Mouse (Mus musculus): Measurements from ENCODE around the gene Ces2c.
"Not testable (repeated sequence)": the region's sequence is repeated elsewhere in the genome, so short reads cannot be mapped to it uniquely, and the experiment has no call there.

Gene Ces2c

DNA sequence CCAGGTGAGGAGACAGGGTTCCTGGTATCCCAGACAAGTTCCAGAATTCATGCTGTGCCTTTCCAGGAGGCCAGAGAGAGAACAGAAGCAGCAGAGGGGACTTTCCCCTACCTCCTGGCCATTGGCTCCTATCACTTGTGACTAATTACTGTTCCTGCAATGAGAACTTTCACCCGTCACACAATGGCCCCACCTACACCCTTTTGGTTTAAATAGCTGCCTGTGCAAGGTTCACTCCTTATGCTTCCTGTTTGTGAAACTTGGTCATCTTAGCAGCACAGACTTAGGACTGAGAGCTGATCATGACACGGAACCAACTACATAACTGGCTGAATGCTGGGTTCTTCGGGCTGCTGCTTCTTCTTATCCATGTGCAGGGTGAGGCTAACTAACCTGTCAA is at the start of gene Ces2c:
Ces2c (plus strand) TSS at position 238 of the 400 bp plus-strand sequence.
- no peak for DNase-seq (ENCODE audit: low spot score)

DNA sequence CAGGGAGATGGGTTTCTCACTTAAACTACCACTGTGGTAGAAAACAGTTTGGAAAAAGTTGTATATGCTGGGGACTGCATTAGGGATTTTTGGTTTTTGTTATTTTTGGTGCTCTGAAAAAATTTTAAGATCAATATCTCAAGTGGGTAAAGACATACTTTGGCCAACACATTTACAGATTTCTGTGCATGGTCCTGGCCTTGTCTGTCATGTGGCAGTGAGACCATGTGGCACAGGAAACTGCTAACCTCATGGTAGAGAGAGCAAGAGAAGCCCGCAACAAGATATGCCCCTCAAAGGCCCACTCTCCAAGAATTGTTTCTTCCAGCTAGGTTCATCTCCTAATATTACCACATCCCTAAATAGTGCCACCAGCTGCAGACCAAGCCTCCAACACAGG is 47.5 kb upstream of the Ces2c start:
- no peak for DNase-seq (ENCODE audit: low spot score)

GRCm38 (mm10) chr8:104806127-104806526 is 40.7 kb upstream of the Ces2c start:
- no peak for DNase-seq (ENCODE audit: low spot score)

DNA sequence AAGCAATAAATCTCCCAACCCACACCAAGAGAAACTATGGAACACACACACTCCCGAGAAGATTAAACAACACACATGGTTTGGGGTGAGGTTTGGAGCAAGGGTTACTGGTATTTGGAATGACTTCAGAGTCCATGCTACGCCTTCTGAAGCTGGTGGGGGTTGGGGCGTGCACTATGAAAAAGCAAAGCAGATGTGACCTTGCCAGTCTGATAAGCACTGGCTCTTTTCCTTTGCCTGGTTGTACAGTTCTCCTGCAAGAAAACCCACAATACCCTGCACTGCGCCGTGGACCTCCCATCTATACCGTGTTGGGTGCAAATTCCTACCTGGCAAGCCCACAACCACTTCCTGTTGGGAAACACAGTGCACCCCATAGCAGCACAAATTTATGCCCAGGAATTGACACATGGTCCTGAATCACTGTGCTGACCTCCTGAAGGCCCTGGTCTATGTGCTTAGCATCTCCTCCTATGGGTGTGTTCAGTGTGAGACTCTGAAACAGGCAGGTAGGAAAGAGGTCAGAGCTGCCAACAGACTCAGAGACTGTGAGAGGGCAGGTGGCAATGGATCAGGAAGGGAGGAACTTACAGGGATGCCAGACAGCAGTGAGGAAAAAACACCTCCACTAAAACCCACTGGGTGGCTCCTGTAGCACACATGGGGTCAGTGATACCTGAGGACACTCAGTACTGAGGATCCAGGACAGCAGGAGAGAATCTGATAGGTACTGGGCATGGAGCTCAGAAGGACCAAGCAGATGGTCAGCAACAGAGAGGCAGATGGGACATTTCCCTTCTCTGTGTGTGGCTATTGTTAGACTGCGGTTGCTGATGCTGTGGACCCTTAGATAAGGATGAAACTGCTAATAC is 38.1 kb upstream of the Ces2c start:
- DNase-seq (ENCODE audit: low spot score): no peak

DNA sequence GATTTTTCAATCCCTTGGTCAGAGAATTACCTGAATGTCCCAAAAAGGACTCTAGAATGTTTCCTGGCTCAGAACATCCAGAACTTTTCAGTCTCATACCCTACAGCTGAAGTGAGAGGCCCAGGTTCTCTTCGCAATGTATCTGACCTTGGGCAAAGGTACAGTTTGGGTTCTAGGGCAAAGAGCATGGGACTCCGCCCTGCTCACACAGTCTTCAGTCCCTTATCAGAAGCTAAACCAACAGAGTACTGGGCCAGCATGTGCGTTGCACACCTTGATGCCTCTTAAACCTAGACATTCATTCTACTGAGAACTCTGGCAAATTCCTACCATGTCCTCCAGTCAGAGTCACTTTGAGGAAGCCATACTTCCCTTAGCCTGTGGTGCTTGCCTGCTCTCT is 37.4 kb upstream of the Ces2c start:
- no peak for DNase-seq (ENCODE audit: low spot score)

- DNase-seq (ENCODE audit: low spot score): no peak
Measured at GRCm38 (mm10) chr8:104826912-104827311, 20.0 kb upstream of the Ces2c start.

GRCm38 (mm10) chr8:104828221-104828620 is 18.6 kb upstream of the Ces2c start:
- DNase-seq (ENCODE audit: low spot score): no peak

DNA sequence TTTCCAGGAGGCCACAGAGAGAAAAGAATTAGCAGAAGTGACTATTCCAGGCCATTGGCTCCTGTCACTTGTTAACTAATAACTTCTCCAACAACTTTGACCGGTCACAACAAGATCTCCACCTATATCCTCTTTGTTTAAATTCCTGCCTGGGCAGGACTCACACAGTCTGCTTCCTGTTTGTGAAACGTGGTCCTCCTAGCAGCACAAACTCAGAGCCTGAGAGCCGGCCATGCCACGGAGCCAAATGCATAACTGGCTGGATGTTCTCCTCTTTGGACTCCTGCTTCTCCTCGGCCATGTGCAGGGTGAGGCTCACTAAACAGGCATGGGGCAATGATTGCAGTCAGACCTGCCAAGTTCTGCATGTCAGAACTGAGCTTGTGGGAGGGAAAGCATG is 15.4 kb upstream of the Ces2c start, which contains the start of gene Ces2b:
Ces2b (plus strand) TSS at position 133 of the 400 bp plus-strand sequence.
- no peak for DNase-seq (ENCODE audit: low spot score)

DNA sequence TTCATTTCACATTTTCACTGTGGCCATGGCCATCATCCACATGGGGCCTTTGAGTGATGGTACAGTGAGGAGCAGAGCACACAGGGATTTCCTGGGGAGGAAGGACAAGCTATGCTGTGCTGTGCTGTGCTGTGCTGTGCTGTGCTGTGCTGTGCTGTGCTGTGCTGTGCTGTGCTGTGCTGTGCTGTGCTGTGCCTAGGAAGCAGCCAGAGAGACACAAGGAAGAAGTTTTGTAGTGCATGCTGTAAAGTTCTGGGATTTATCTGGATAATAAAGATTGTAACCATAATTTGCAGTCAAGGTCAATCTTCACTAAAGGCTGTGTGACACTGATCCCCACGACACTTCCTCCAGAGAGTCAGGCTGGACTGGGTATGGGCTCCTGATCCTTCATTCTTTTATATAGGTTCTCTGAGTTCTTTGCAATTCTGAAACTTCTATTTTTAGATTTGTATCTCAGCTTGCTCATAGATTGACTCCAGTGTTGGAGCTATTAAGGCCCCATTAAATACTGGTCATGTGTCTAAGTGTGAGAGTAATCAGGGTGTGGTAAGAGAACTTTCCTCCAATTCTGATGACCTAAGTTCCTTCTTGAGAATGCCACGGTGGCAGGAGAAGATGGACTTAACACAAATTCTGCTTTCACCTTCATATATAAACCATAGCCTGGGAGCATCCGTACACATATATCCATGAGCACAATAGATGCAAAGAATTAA is 5.3 kb upstream of the Ces2c start:
- DNase-seq (ENCODE audit: low spot score): no peak

GRCm38 (mm10) chr8:104847741-104848462 is 1.0 kb downstream of the Ces2c start:
- DNase-seq (ENCODE audit: low spot score): no peak

DNA sequence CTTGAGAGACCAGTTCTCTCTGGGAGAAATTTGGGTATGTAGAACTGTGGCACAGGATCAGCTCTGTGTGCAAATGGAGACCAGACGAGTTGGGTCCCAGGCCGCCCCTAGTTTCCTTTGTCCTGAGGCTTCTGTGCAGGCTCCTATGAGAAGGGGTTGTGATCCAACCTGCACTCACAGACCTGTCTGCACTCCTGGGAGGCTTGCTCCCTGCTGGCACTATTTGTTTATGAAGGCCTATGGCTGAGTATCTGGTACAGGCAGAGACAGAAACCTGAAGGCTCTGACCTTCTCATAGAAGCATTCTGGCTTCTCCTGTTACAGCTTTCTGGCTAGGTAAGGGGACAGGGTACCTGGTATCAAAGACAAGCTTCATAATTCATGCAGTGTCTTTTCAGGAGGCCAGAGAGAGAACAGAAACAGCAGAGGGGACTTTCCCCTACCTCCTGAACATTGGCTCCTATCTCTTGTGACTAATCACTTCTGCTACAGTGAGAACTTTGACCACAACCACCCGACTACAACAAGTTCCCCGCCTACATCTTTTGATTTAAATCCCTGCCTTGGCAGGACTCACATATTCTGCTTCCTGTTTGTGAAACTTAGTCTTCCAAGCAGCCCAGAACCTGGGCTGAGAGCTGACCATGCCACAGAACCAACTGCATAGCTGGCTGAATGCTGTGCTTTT is 20.1 kb downstream of the Ces2c start:
- DNase-seq (ENCODE audit: low spot score): not testable (repeated sequence)

GRCm38 (mm10) chr8:104868876-104869275 is 22.0 kb downstream of the Ces2c start:
- not testable (repeated sequence) for DNase-seq (ENCODE audit: low spot score)

DNA sequence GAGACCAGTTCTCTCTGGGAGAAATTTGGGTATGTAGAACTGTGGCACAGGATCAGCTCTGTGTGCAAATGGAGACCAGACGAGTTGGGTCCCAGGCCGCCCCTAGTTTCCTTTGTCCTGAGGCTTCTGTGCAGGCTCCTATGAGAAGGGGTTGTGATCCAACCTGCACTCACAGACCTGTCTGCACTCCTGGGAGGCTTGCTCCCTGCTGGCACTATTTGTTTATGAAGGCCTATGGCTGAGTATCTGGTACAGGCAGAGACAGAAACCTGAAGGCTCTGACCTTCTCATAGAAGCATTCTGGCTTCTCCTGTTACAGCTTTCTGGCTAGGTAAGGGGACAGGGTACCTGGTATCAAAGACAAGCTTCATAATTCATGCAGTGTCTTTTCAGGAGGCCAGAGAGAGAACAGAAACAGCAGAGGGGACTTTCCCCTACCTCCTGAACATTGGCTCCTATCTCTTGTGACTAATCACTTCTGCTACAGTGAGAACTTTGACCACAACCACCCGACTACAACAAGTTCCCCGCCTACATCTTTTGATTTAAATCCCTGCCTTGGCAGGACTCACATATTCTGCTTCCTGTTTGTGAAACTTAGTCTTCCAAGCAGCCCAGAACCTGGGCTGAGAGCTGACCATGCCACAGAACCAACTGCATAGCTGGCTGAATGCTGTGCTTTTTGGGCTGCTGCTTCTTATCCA is 39.5 kb downstream of the Ces2c start:
- not testable (repeated sequence) for DNase-seq (ENCODE audit: low spot score)

DNA sequence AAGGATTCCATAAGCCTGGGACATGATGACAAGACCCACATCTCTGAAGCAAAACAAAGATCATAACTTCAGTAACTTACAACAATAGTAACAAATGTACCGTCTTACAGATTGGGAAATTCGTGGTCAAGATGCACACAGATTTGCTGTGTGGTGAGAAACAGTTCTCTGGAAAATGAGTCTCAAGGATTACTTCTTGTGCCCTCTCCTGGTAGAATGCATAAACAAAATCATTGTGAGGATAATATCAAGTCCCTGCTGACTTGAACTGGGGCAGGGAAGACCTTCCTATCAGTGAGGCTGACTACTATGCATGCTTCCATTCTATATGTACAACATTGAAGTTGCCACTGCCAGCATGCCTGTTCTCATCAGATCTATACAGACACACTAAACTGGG is 54.9 kb downstream of the Ces2c start:
- DNase-seq (ENCODE audit: low spot score): no peak

All from urinary bladder, postnatal 10 days (tissue).